Mouse (Mus musculus): ENCODE measurements at regions not wholly inside any gene's neighbourhood (a gene's known extent, or its start where the extent isn't known, plus 50 kb on each side); places are given as distances from the start of the nearest gene placed in this dataset.

GRCm38 (mm10) chrX:12373670-12374069 is 213.5 kb upstream of the Bcor start:
- DNase-seq (ENCODE audit: low spot score), result peak; percentile 2

- DNase-seq (ENCODE audit: low spot score), result no peak
Measured at GRCm38 (mm10) chrX:12375796-12376195, 211.8 kb upstream of the Atp6ap2 start.

- DNase-seq (ENCODE audit: low spot score), result no peak
Measured at GRCm38 (mm10) chrX:12376238-12376980, 211.2 kb upstream of the Atp6ap2 start.

- no peak for DNase-seq (ENCODE audit: low spot score)
Measured at GRCm38 (mm10) chrX:12377441-12377840, 210.2 kb upstream of the Atp6ap2 start.

- no peak for DNase-seq (ENCODE audit: low spot score)
Measured at GRCm38 (mm10) chrX:12392145-12392825, 195.3 kb upstream of the Atp6ap2 start.

- no peak for DNase-seq (ENCODE audit: low spot score)
Measured at GRCm38 (mm10) chrX:12409319-12409718, 178.3 kb upstream of the Atp6ap2 start.

GRCm38 (mm10) chrX:12425566-12425965 is 162.0 kb upstream of the Atp6ap2 start:
- DNase-seq (ENCODE audit: low spot score), result no peak

GRCm38 (mm10) chrX:12426664-12427063 is 160.9 kb upstream of the Atp6ap2 start:
- DNase-seq (ENCODE audit: low spot score), result no peak

GRCm38 (mm10) chrX:12432289-12432688 is 155.3 kb upstream of the Atp6ap2 start:
- DNase-seq (ENCODE audit: low spot score), result no peak

- no peak for DNase-seq (ENCODE audit: low spot score)
Measured at GRCm38 (mm10) chrX:12435656-12436055, 151.9 kb upstream of the Atp6ap2 start.

- no peak for DNase-seq (ENCODE audit: low spot score)
Measured at GRCm38 (mm10) chrX:12436106-12436505, 151.5 kb upstream of the Atp6ap2 start.

GRCm38 (mm10) chrX:12439447-12439846 is 148.2 kb upstream of the Atp6ap2 start:
- DNase-seq (ENCODE audit: low spot score), result no peak

- DNase-seq (ENCODE audit: low spot score), result no peak
Measured at GRCm38 (mm10) chrX:12443794-12444193, 143.8 kb upstream of the Atp6ap2 start.

- no peak for DNase-seq (ENCODE audit: low spot score)
Measured at GRCm38 (mm10) chrX:12445093-12445492, 142.5 kb upstream of the Atp6ap2 start.

GRCm38 (mm10) chrX:12447962-12448361 is 139.6 kb upstream of the Atp6ap2 start:
- no peak for DNase-seq (ENCODE audit: low spot score)

- DNase-seq (ENCODE audit: low spot score), result no peak
Measured at GRCm38 (mm10) chrX:12449688-12450087, 137.9 kb upstream of the Atp6ap2 start.

- no peak for DNase-seq (ENCODE audit: low spot score)
Measured at GRCm38 (mm10) chrX:12452979-12453769, 134.4 kb upstream of the Atp6ap2 start.

- DNase-seq (ENCODE audit: low spot score), result no peak
Measured at GRCm38 (mm10) chrX:12461657-12462056, 125.9 kb upstream of the Atp6ap2 start.

GRCm38 (mm10) chrX:12462936-12463647 is 124.5 kb upstream of the Atp6ap2 start:
- DNase-seq (ENCODE audit: low spot score), result no peak

- no peak for DNase-seq (ENCODE audit: low spot score)
Measured at GRCm38 (mm10) chrX:12466312-12466711, 121.3 kb upstream of the Atp6ap2 start.

- DNase-seq (ENCODE audit: low spot score), result no peak
Measured at GRCm38 (mm10) chrX:12466897-12467296, 120.7 kb upstream of the Atp6ap2 start.

GRCm38 (mm10) chrX:12467528-12468179 is 119.9 kb upstream of the Atp6ap2 start:
- DNase-seq (ENCODE audit: low spot score), result no peak

Data from lung, postnatal 25 days (tissue).